Mouse (Mus musculus) lung, postnatal 0 days (tissue): Measurements from ENCODE around the gene Rplp1.

Source experiments
- CTCF ChIP-seq: IDR thresholded peaks from 2 replicates; pipeline ENCODE4 v1.5.1; 2016; ENCODE audit warnings: antibody characterized with exemption, mild to moderate bottlenecking
- EP300 ChIP-seq: IDR thresholded peaks from 2 replicates; pipeline ENCODE4 v1.6.1; 2016; ENCODE audit warnings: antibody characterized with exemption, mild to moderate bottlenecking, control low read depth

DNA sequence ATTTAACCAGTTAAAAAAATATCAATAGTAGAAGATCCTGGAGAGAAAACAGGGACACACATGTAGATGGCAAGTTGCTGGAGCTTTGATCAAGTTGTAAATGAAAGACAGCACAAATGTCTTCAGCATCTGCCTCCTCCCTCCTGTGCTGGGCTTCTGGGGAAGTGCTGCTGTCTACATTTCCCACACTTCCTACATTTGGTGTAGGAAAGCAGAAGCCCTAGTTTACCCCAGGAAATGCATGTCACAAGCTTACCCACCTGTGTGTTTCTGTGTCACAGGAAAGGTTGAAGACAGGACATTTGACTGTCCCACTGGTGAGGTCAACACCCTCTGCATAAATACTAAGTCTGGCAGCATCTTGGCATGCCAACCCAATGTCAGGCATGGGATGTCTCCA is 40.4 kb upstream of the Rplp1 start:
- no peak for TF ChIP-seq CTCF
- no peak for TF ChIP-seq EP300
